Mouse (Mus musculus) lung, adult 2 months (tissue): Measurements from ENCODE around the gene Cmtm6.

ENCODE experiments used
- CTCF ChIP-seq: fragments of 200-500 bp; IDR thresholded peaks from 2 replicates; pipeline ENCODE4 v1.5.1; 2011; ENCODE audit warnings: mild to moderate bottlenecking, low read length, control low read depth; ENCODE audit not compliant: insufficient read depth
- POLR2A ChIP-seq: fragments of 200-500 bp; IDR thresholded peaks from 2 replicates; pipeline ENCODE4 v1.6.1; 2011; ENCODE audit warnings: low read depth, mild to moderate bottlenecking, control low read depth, low read length, borderline replicate concordance; ENCODE audit errors: extremely low read depth

GRCm38 (mm10) chr9:114691112-114691511, 39.8 kb upstream of the Cmtm6 start:
- TF ChIP-seq POLR2A = no peak
- TF ChIP-seq CTCF = no peak
